Mouse (Mus musculus) bone marrow macrophage, adult 2 months (primary cell): Measurements from ENCODE around the gene 1700031F05Rik.

ENCODE experiments used
- CTCF ChIP-seq: IDR thresholded peaks from 2 replicates; pipeline ENCODE4 v1.5.1; 2012; ENCODE audit warnings: low read depth, mild to moderate bottlenecking, low read length, moderate library complexity
- POLR2A ChIP-seq: IDR thresholded peaks from 2 replicates; pipeline ENCODE4 v1.6.1; 2012; ENCODE audit warnings: mild to moderate bottlenecking, low read depth, low read length, borderline replicate concordance

DNA sequence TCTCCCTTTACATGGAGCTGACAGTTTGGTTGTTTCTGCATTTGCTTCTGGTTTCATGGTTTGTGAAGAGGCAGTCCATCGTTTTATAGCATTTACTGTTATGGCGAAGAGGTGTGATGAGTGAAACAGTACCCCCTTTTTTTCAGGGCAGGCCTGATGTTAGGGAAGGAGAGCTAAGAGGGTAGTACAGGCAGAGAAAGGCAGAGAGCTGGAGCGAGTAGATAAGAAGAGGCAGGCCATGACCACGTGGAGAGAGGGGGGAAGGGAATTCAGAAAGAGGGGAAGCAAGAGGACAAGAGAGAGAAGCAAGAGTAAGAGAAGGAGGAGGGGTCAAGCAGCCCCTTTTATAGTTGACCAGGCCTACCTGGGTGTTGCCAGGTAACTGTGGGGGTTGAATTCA lies 55.5 kb downstream of the 1700031F05Rik start:
- TF ChIP-seq CTCF: no peak
- TF ChIP-seq POLR2A: no peak
